Mouse (Mus musculus): Measurements from ENCODE around the gene Pagr1b. TPM values are rescaled to one million over a fixed set of nuclear protein-coding genes. Genes with fewer than 3 reads are reported as not detected.

Pagr1b gene
- not detected in 2 replicates for polyA plus RNA-seq (2015; fragmentation: Nextera tagmentation; extraction: Ambion mirVana)

DNA sequence TGATC is at the start of gene Pagr1b:
Pagr1b (minus strand) TSS at position 4 of the 5 bp plus-strand sequence.
- H3K4me1 ChIP-seq = peaks cover 62% of the 10 kb centered on the region
- H3K9me3 ChIP-seq = no peaks in the 10 kb centered on the region
- H3K4me3 ChIP-seq = peak within 1 kb of the TSS; percentile 72
- ATAC-seq (replicated peaks) = no peak
- peak within 1 kb of the TSS; percentile 94 for H3K4me2 ChIP-seq (replicated peaks)
- no peaks in the 10 kb centered on the region for H3K27me3 ChIP-seq
- peak within 1 kb of the TSS; percentile 98 for H3K27ac ChIP-seq (replicated peaks)
- peak within 1 kb of the TSS; percentile 84 for H3K9ac ChIP-seq (replicated peaks)
- H3K36me3 ChIP-seq = peaks cover 17% of the 10 kb centered on the region

DNA sequence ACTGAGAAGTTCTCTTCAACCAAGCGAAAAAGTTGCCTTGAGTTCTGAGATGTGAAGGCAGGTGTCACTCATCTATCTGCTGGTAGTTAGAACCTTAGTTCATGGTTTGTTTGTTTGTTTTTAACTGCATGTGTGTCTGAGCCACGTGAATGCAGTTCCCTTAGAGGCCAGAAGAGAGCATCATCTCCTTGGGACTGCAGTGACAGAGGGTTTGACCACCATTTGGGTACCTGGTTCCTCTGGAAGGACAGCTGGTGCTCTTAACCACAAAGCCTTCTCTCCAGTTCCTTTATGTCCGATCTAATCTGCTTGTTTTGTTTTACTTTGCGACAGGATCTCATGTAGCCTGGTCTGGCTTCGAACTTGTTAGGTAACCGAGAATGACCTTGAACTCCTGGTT is 49.3 kb upstream of the Pagr1b start:
- no peaks in the 10 kb centered on the region for H3K36me3 ChIP-seq
- no peaks in the 10 kb centered on the region for H3K27me3 ChIP-seq
- ATAC-seq (replicated peaks) = no peak
- WGBS = 91% methylated on average over 6 of the region's 6 CpGs
- H3K27ac ChIP-seq (replicated peaks) = no peak overlapping the region
- no peak overlapping the region for H3K4me2 ChIP-seq (replicated peaks)
- no peak overlapping the region for H3K9ac ChIP-seq (replicated peaks)
- H3K4me1 ChIP-seq = no peaks in the 10 kb centered on the region
- H3K4me3 ChIP-seq = no peak overlapping the region
- H3K9me3 ChIP-seq = no peaks in the 10 kb centered on the region

DNA sequence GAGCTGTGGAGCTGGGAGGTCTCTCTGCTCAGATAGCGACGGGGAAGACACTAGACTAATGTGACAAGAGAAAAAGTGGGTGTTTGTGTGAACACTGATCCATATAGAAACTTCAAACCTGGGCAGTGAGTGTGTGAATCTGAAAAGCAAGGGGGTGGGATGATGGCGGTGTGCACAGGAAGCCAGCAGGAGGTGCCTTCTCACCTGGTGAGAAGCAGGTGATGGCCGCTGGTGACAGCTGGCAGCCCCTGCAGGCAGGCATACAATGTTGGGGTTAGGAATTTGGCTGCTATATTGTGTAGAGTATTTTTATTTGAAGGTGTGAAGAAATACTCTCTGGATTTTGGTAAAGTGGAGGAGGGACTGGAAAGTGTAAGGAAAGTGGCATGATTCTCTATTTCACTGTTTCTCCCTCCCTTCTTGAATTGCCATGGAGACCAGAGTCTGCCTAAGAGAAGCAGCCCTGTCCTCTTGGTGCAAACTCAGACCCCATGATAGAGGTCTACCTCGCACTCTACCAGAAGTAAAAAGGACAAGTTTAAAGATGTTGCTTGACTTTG is 38.8 kb upstream of the Pagr1b start:
- no peak overlapping the region for H3K27ac ChIP-seq (replicated peaks)
- no peaks in the 10 kb centered on the region for H3K9me3 ChIP-seq
- WGBS = 79% methylated on average over 5 of the region's 5 CpGs
- no peaks in the 10 kb centered on the region for H3K4me1 ChIP-seq
- H3K4me3 ChIP-seq = no peak overlapping the region
- H3K9ac ChIP-seq (replicated peaks) = no peak overlapping the region
- H3K27me3 ChIP-seq = no peaks in the 10 kb centered on the region
- no peak overlapping the region for H3K4me2 ChIP-seq (replicated peaks)
- no peaks in the 10 kb centered on the region for H3K36me3 ChIP-seq
- ATAC-seq (replicated peaks) = no peak

DNA sequence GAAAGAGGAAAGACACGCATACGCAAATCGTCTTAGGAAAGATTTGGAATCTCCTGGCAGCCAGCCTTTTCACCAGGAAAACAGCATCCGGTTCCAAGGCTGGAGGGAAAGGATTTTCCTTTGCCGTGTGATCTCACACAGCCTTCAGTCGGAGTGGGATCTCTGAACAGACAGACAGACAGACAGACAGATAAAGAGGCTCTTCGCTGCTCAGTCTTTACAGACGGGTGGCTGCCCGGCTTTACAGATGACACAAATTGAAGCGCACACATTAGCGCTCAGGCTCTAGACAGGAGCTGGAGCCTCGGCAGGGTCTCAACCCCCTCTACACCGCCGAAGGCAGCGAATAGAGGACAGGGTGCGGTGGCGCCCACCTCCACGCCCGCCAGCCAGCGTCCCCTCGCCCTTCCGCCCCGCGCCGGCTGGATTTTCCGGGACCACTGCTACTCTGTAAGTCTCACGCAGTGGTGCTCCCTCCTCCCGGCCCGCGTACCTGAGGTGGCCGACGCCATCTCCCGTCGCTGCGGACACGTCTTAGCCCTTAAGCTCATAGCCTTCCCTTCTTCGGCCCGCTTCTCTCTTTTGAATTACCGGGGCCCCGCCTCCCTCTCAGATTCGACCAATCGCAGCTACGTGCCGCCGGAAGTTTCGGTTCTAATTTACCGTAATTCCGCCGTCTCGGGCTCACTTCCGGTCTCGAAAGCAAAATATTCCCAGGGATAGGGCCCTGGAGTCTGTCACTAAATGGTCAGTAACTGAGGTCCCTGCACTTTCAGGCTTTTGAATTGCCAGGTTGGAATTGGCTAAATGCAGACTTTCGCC is 25.8 kb upstream of the Pagr1b start, which contains the start of gene Kif22:
Kif22 (minus strand) TSS at position 621 of the 822 bp plus-strand sequence.
- no peaks in the 10 kb centered on the region for H3K9me3 ChIP-seq
- under 1% methylated on average over 53 of the region's 53 CpGs for WGBS
- no peaks in the 10 kb centered on the region for H3K27me3 ChIP-seq
- H3K36me3 ChIP-seq = no peaks in the 10 kb centered on the region
- peak within 1 kb of the TSS; percentile 90 for H3K4me2 ChIP-seq (replicated peaks)
- peak within 1 kb of the TSS; percentile 69 for H3K9ac ChIP-seq (replicated peaks)
- H3K4me3 ChIP-seq = peak within 1 kb of the TSS; percentile 69
- ATAC-seq (replicated peaks) = peak; percentile 86
- H3K4me1 ChIP-seq = peaks cover 18% of the 10 kb centered on the region
- peak within 1 kb of the TSS; percentile 64 for H3K27ac ChIP-seq (replicated peaks)

DNA sequence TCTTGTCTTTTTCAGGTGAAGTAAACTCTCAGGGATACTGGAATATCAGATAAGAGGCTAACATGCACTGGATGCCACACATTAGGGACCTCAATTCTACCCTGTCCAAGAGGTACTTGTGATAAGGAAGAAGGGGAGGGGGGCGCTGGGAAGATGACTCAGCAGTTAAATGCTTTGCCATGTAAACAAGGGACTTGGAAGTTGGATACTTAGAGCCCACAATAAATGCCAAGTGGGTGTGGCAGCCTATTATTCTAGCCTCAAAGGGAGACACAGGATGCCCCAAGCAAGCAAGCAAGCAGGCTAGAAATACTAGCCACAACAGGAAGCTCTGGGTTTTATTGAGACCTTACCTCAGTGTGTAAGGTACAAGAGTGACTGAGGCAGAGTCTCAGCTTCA is 15.0 kb upstream of the Pagr1b start:
- no peak for ATAC-seq (replicated peaks)
- H3K9ac ChIP-seq (replicated peaks) = no peak overlapping the region
- H3K9me3 ChIP-seq = no peaks in the 10 kb centered on the region
- 86% methylated on average over 1 of the region's 1 CpGs for WGBS
- H3K36me3 ChIP-seq = peaks cover 5% of the 10 kb centered on the region; the same call in 1 of the 2 replicates
- H3K27ac ChIP-seq (replicated peaks) = no peak overlapping the region
- peaks cover 9% of the 10 kb centered on the region for H3K4me1 ChIP-seq
- H3K4me2 ChIP-seq (replicated peaks) = no peak overlapping the region
- H3K4me3 ChIP-seq = no peak overlapping the region
- H3K27me3 ChIP-seq = no peaks in the 10 kb centered on the region

DNA sequence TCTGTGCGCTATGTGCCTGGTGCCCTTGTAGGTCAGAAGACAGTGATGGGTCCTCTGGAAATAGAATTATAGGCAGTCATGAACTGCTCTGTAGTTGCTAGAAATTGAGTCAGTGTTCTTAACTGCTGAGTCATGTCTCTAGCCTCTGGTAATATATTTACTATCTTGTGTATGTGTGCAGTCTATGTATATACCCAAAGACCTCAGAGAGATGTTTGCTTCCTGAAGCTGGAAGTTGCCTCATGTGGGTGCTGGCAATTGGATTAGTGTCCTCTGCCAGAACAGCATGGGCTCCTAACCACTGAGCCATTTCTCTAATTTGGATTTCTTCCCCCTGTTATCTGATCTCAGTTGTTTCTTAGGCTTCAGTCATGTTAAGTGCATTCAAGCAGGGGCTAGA is 13.9 kb upstream of the Pagr1b start:
- Histone ChIP-seq H3K4me2 (replicated peaks) (no peak overlapping the region), H3K9ac (replicated peaks) (no peak overlapping the region), H3K9me3 (no peaks in the 10 kb centered on the region), H3K36me3 (peaks cover 5% of the 10 kb centered on the region; the same call in 1 of the 2 replicates), H3K27me3 (no peaks in the 10 kb centered on the region), H3K4me3 (no peak overlapping the region), H3K4me1 (peaks cover 9% of the 10 kb centered on the region), H3K27ac (replicated peaks) (no peak overlapping the region)
- 100% methylated on average over 1 of the region's 1 CpGs for WGBS
- no peak for ATAC-seq (replicated peaks)

DNA sequence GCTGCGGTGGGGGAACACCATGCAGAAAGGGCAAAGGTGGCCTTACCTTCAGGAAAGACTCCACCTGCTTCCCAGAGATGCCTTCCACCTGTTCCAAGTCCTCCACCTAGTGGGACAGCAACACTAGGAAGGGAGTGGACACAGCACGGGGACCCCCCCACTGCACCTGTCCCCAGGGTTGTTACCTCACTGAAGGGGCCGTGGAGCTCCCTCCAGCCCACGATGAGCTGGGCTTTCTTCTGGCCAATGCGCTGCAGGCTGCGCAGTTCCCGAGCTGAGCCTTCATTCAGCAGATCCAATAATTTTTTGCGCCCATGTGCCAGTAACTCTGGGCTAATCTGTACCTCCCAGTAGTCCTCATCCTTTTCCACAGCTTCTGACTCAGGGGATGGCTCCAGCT is 11.6 kb upstream of the Pagr1b start:
- Histone ChIP-seq H3K9ac (replicated peaks) (peak overlapping the region; percentile 57), H3K27me3 (no peaks in the 10 kb centered on the region), H3K9me3 (no peaks in the 10 kb centered on the region), H3K27ac (replicated peaks) (peak overlapping the region; percentile 99), H3K4me1 (peaks cover 31% of the 10 kb centered on the region), H3K4me2 (replicated peaks) (peak overlapping the region; percentile 61), H3K36me3 (peaks cover 16% of the 10 kb centered on the region), H3K4me3 (peak overlapping the region; percentile 96)
- WGBS = 55% methylated on average over 8 of the region's 8 CpGs
- ATAC-seq (replicated peaks) = peak; percentile 12; the same call in 1 of the 2 replicates

DNA sequence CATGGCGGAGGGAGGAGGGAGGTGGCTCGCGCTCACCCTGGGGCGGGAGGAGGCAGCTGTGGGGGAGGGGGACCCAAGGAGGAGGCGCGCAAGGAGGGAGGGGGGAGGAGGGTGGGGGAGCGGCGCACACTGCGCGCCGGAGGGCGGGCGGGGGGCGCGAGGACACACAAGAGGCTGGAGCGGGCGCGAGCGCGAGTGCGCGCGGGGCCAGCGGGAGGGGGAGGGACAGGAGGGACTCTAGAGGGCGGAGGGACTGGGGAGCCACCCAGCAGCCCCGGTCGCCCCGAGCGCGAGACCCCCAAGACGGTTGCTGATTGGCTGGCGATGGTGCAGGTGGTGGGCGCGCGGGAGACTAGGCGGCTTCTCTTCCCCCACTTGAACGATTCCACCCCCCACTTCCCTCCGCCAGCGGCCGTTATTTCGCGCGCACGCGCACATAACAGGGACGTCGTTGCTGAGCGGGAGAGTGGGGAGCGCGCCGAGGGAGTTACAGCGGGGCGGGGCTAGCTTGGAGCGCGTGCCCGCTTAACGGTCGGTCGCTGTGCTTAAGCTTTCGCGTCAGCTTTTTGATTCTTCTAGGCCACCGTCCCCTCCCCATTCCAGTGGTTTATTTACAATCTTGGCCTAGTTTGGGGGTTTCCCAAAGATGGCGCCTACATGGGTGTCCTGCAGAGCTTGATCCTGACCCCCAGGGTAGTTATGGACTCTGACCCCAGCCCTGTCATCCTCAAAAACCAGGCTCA is 10.9 kb upstream of the Pagr1b start, which contains the start of gene Maz:
Maz (minus strand) TSS at position 54 of the 743 bp plus-strand sequence.
- H3K4me2 ChIP-seq (replicated peaks) = peak within 1 kb of the TSS; percentile 97
- H3K36me3 ChIP-seq = peaks cover 23% of the 10 kb centered on the region
- peak; percentile 92 for ATAC-seq (replicated peaks)
- H3K27ac ChIP-seq (replicated peaks) = peak within 1 kb of the TSS; percentile 99
- H3K9me3 ChIP-seq = no peaks in the 10 kb centered on the region
- peak within 1 kb of the TSS; percentile 91 for H3K9ac ChIP-seq (replicated peaks)
- no peaks in the 10 kb centered on the region for H3K27me3 ChIP-seq
- under 1% methylated on average over 43 of the region's 63 CpGs for WGBS
- H3K4me3 ChIP-seq = peak within 1 kb of the TSS; percentile 96
- peaks cover 39% of the 10 kb centered on the region for H3K4me1 ChIP-seq

DNA sequence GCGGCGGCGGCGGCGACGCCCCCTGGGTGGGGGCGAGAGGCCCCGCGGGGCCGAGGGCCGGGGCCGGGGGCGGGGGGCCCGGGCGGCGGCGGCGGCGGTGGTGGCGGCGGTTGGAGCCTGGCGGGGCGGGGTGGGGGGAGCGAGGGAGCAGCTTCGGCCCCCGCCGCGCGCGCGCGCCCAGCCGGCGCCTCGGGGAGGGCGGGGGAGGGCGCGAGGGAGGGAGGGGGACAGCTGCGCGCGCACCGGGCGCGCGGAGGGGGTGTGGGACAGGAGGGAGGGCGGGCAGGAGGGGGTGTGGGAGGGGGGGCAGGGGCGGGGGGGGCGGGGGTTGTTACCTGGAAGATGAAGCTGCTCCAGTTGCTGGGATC is 10.3 kb upstream of the Pagr1b start:
- 0% methylated on average over 1 of the region's 48 CpGs for WGBS
- H3K27ac ChIP-seq (replicated peaks) = peak overlapping the region; percentile 99
- ATAC-seq (replicated peaks) = no peak

DNA sequence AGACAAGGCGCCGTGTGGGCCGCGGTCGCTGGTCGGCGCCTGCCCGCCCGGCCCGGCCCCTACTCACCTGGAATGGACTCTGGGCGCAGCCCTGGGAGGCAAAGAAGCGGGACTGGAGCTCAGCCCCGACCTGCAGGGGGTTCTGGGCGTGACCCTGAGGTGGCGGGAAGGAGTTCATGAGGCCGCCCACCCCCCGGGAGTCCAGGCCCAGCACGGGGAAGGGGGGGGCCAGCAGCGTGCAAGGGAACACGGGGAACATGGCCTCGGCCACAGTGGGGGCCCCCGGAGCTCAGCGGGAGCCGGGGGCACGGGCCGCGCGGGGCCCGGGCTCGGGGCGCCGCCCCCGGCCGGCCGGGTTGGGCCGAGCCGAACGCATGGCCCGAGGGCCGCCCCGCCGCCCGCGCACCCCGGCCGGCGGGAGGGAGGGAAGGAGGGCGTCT is 9.9 kb upstream of the Pagr1b start:
- under 1% methylated on average over 27 of the region's 48 CpGs for WGBS
- Histone ChIP-seq H3K27ac (replicated peaks) (peak overlapping the region; percentile 99), H3K36me3 (peaks cover 25% of the 10 kb centered on the region), H3K4me1 (peaks cover 48% of the 10 kb centered on the region), H3K9ac (replicated peaks) (peak overlapping the region; percentile 91), H3K4me2 (replicated peaks) (peak overlapping the region; percentile 97), H3K27me3 (no peaks in the 10 kb centered on the region), H3K9me3 (no peaks in the 10 kb centered on the region), H3K4me3 (peak overlapping the region; percentile 96)
- ATAC-seq (replicated peaks) = peak; percentile 6; the same call in 1 of the 2 replicates

More for the DNA sequence above, 10.3 kb upstream of the Pagr1b start:
- Histone ChIP-seq H3K36me3 (peaks cover 25% of the 10 kb centered on the region), H3K4me2 (replicated peaks) (peak overlapping the region; percentile 97), H3K9ac (replicated peaks) (peak overlapping the region; percentile 91), H3K4me3 (peak overlapping the region; percentile 96), H3K9me3 (no peaks in the 10 kb centered on the region), H3K27me3 (no peaks in the 10 kb centered on the region), H3K4me1 (peaks cover 44% of the 10 kb centered on the region)

DNA sequence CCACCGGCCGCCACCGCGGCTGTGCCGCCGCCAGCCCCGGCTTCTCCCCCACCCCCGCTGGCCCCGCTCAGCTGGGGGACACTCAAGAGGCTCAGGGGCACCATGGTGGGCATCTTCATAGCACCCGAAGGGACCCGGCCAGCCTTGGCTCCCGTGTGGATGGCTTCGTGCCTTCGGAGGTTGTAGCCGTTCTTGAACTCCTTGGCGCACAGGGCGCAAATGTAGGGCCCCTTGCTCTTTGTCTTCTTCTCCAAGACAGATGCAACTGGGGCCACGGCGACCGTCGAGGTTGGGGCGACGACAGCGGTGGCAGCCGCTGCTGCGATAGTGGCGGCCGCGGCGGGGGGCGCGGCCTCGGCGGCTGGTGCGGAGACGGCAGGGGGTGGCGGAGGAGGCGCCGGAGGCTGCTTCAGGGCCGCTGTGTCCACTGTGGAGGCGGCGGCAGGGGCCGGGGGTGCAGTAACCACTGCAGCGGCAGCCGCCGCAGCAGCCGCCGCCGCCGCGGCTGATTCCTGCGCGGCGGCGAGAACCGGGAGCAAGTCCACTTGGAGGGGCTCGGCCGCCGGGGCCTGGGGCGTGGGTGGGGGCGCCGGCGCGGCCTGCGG is 9.4 kb upstream of the Pagr1b start:
- peak; percentile 0; the same call in 1 of the 2 replicates for ATAC-seq (replicated peaks)
- H3K36me3 ChIP-seq = peaks cover 25% of the 10 kb centered on the region
- 0% methylated on average over 46 of the region's 65 CpGs for WGBS

More for the DNA sequence above, 9.4 kb upstream of the Pagr1b start:
- no peaks in the 10 kb centered on the region for H3K9me3 ChIP-seq
- H3K4me2 ChIP-seq (replicated peaks) = peak overlapping the region; percentile 97
- peaks cover 54% of the 10 kb centered on the region for H3K4me1 ChIP-seq
- H3K27ac ChIP-seq (replicated peaks) = peak overlapping the region; percentile 99
- H3K9ac ChIP-seq (replicated peaks) = peak overlapping the region; percentile 91
- H3K4me3 ChIP-seq = peak overlapping the region; percentile 96
- no peaks in the 10 kb centered on the region for H3K27me3 ChIP-seq

All from forebrain, embryonic 15.5 days (tissue).